Mouse (Mus musculus) midbrain, embryonic 11.5 days (tissue): ENCODE measurements around the gene Atf2. TPM values are rescaled to one million over a fixed set of nuclear protein-coding genes. Genes with fewer than 3 reads are reported as not detected.

Experiments
- ATAC-seq: fragments of 200-750 bp; cut with Nextera tagmentation; 2 replicates; pipeline ENCODE4 v1.8.0; 2017; ENCODE audit warnings: moderate TSS enrichment, moderate library complexity; ENCODE audit not compliant: low FRiP score
- DNase-seq: peaks from one replicate; pipeline ENCODE4 v3.0.0; 2015; ENCODE audit warnings: low spot score; ENCODE audit errors: missing footprints
- H3K27ac ChIP-seq: fragments of 300-500 bp; sonication (generic); 2 replicates; pipeline ENCODE4 v1.5.1; 2014; ENCODE audit warnings: low read depth, low read length
- H3K27me3 ChIP-seq: fragments of 300-500 bp; sonication (generic); 2 replicates; pipeline ENCODE4 v1.6.1; 2014; ENCODE audit warnings: mild to moderate bottlenecking, low read length, moderate library complexity, mixed read lengths; ENCODE audit not compliant: control insufficient read depth, insufficient read depth
- H3K36me3 ChIP-seq: fragments of 300-500 bp; sonication (generic); 2 replicates; pipeline ENCODE4 v1.6.1; 2014; ENCODE audit warnings: mild to moderate bottlenecking, low read length, moderate library complexity, mixed read lengths; ENCODE audit not compliant: control insufficient read depth, insufficient read depth
- H3K4me1 ChIP-seq: fragments of 300-500 bp; sonication (generic); 2 replicates; pipeline ENCODE4 v1.6.1; 2014; ENCODE audit warnings: low read length; ENCODE audit not compliant: control insufficient read depth, insufficient read depth
- H3K4me2 ChIP-seq: fragments of 300-500 bp; sonication (generic); 2 replicates; pipeline ENCODE4 v1.6.1; 2014; ENCODE audit warnings: mild to moderate bottlenecking, moderate library complexity
- H3K4me3 ChIP-seq: fragments of 300-500 bp; sonication (generic); 2 replicates; pipeline ENCODE4 v1.5.1; 2014; ENCODE audit warnings: low read depth, low read length
- H3K9ac ChIP-seq: fragments of 300-500 bp; sonication (generic); 2 replicates; pipeline ENCODE4 v1.6.1; 2014; ENCODE audit warnings: low read length
- H3K9me3 ChIP-seq: fragments of 300-500 bp; sonication (generic); 2 replicates; pipeline ENCODE4 v1.6.1; 2016; ENCODE audit warnings: low read length; ENCODE audit not compliant: control insufficient read depth
- WGBS: fragments of 180-500 bp; shearing (Covaris S2); extraction: QIAGEN DNeasy Blood & Tissue Kit; methylation state at CpG from one replicate; pipeline ENCODE4 v1.1.7; 2014; 5-methylcytosine and 5-hydroxymethylcytosine counted together
- polyA plus RNA-seq: library from polyadenylated mRNA; unstranded; fragments of >200 nt; fragmentation: Nextera tagmentation; extraction: Ambion mirVana; gene quantifications from 2 replicates; pipeline ENCODE4 v1.2.1, GENCODE M21; 2014

Gene Atf2
- polyA plus RNA-seq, 1 experiment from 2014 or later: 83.3 TPM

DNA sequence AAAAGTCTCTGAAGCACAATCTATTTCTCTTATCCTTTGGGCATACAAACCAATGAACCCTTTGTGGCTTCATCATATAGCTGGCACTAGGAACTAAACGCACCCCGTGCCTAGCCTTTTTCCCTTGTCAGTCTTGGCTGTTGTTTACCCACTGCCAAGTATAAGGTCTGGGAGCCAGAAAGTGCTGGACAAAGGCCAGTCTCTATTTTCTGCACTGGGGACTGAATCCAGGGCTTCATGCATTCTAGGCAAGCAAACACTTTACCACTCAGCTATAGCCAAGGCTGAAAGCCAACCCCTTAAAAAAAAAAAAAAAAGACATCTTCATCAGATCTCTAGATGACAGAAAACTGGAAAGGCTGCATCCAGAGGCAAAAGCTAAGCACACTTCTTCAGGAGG lies 102.1 kb downstream of the Atf2 start:
- Histone ChIP-seq H3K4me2 (no peak overlapping the region), H3K4me3 (no peak overlapping the region), H3K9me3 (no peaks in the 10 kb centered on the region), H3K4me1 (no peaks in the 10 kb centered on the region), H3K9ac (no peak overlapping the region), H3K36me3 (no peaks in the 10 kb centered on the region), H3K27ac (no peak overlapping the region), H3K27me3 (no peaks in the 10 kb centered on the region)
- 81% methylated on average over 2 of the region's 2 CpGs for WGBS
- no peak for DNase-seq
- ATAC-seq: no peak

DNA sequence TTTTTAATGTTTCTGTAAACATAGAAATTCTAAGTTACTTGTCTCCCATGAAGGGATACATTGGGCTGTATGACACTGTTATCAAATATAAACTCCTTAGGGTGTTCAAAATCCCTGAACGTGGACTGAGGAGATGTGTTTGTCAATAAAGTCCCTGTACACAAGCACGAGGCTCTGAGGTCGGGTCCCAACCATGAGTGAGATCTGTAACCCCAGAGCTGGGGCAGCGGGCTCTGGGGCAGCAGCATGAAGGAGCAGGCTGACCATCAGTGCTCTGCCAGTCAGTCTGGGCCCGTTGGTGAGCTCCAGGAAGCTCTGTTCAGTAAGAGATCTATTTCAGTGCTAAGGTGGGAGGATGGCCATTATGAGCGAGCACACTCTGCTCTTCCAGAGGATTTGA lies 104.0 kb downstream of the Atf2 start:
- H3K27ac ChIP-seq: no peak overlapping the region
- H3K36me3 ChIP-seq: no peaks in the 10 kb centered on the region
- no peaks in the 10 kb centered on the region for H3K4me1 ChIP-seq
- WGBS: 73% methylated on average over 6 of the region's 6 CpGs
- H3K4me2 ChIP-seq: no peak overlapping the region
- H3K9ac ChIP-seq: no peak overlapping the region
- ATAC-seq (no peak), DNase-seq (no peak)
- H3K4me3 ChIP-seq: no peak overlapping the region
- no peaks in the 10 kb centered on the region for H3K9me3 ChIP-seq
- no peaks in the 10 kb centered on the region for H3K27me3 ChIP-seq

DNA sequence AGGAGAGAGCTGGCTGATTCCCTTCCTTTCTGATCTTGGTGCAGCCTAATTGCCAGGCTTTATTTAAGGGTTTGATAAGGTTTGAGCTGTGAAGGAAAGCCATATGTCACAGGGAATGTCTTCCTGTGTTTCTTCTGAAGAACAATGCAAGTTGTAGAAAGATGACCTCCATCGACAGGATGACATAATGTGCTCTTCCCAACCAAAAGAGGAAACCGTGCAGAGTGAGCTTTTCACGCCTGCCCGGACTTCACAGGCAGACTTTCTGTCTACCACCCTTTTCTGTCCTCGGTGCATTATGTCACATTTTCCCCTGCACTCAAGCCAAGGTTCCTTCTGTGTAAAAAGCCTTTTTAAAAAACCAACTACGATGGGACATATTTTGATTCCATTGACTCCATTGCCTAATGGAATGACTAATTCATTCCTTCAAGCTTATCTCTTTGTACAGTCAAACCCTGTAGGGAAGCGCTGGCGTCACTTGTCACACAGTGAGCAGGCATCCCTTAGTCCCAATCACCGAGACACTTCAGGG lies 110.0 kb downstream of the Atf2 start:
- H3K27me3 ChIP-seq: no peaks in the 10 kb centered on the region
- no peak overlapping the region for H3K4me2 ChIP-seq
- DNase-seq (no peak), ATAC-seq (no peak)
- H3K9ac ChIP-seq: no peak overlapping the region
- no peak overlapping the region for H3K27ac ChIP-seq
- H3K4me3 ChIP-seq: no peak overlapping the region
- H3K4me1 ChIP-seq: no peaks in the 10 kb centered on the region
- no peaks in the 10 kb centered on the region for H3K36me3 ChIP-seq
- H3K9me3 ChIP-seq: no peaks in the 10 kb centered on the region
- 72% methylated on average over 9 of the region's 9 CpGs for WGBS

DNA sequence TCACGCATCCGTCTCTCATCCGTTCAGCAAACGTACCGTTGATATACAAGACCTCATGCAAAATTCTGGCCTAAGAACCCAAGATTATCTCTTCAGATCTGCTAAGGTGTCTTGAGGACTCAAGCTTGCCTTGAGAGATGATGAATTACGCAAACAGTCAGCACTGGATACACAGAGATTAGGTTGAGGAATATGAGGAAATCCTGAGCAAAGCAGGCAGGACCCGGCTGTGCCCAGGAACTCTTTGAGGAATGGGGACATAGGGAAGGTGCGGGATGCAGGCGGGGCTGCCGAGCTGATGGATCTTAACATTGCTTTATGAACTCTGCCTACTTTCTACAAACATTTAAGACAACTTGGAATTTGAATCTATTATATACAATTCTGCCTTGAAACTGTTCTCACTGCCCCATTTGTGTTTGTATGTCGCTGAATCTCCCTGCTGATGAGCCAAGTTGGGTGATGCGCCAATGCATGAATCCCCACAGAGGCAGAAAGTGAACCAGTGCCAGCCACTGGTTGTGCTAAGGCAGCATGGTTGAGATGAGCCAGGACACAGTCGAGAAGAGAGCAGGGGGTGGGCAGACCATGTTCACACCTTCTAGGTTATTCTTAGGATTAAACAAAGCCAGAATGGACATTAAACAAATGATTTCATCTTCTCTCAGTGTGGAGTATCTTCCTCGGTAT lies 112.0 kb downstream of the Atf2 start:
- H3K27ac ChIP-seq: no peak overlapping the region
- no peak for ATAC-seq
- H3K4me3 ChIP-seq: no peak overlapping the region
- no peaks in the 10 kb centered on the region for H3K4me1 ChIP-seq
- 82% methylated on average over 14 of the region's 14 CpGs for WGBS
- H3K36me3 ChIP-seq: no peaks in the 10 kb centered on the region
- DNase-seq: no peak
- H3K9me3 ChIP-seq: no peaks in the 10 kb centered on the region
- no peaks in the 10 kb centered on the region for H3K27me3 ChIP-seq
- no peak overlapping the region for H3K9ac ChIP-seq
- H3K4me2 ChIP-seq: no peak overlapping the region

DNA sequence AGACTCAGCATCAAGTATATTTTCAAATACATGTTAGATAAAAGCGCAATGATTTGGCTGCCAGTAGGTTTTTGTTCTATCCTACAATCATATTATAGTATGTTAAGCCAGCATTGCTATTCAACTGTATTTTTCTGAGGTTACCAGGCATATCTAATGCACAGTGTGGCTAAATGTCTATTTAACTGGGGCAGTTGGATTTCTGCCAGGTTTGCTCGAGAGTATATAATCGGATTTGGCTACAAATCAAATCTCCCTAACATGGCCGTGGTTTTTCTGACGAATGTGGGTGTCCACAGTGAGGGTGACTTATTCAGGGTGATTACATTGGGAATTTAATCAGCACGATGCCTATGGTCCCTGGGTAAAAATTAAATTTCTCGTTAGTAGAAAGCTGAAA lies 112.6 kb downstream of the Atf2 start:
- Histone ChIP-seq H3K4me3 (no peak overlapping the region), H3K4me2 (no peak overlapping the region), H3K36me3 (no peaks in the 10 kb centered on the region), H3K4me1 (no peaks in the 10 kb centered on the region), H3K9ac (no peak overlapping the region), H3K27ac (no peak overlapping the region), H3K9me3 (no peaks in the 10 kb centered on the region), H3K27me3 (no peaks in the 10 kb centered on the region)
- no peak for ATAC-seq
- no peak for DNase-seq
- WGBS: 71% methylated on average over 7 of the region's 7 CpGs

DNA sequence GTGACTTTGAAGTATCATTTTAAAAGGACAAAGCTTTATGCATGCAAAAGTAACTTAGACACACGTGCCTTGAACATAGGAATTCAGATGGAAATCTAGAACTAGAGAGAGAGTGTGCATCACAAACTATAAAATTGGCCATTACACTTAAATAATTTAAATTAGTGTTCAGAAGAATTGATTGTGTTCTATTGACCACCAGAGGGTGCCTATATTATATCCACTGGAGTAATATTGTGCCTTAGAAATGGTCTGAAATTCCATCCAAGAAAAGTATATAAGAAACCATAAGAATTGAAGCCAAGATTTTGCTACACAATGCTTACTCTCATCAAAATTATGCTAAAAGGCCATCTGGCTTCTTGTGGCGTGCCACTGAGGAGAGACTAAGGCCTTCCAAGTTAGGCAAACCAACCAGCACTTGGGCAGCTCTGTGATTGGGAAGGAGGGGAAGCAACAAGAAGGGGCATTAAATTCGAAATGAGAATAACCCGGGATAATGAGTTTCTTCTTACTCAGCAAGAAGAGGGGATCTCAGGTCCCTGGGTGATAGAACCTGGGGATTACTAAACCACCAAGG lies 113.3 kb downstream of the Atf2 start:
- H3K4me2 ChIP-seq: no peak overlapping the region
- 0 out of 2 replicates have a peak, but pooled peaks cover 2% of the 10 kb centered on the region for H3K4me1 ChIP-seq
- H3K27ac ChIP-seq: no peak overlapping the region
- H3K36me3 ChIP-seq: no peaks in the 10 kb centered on the region
- 77% methylated on average over 4 of the region's 4 CpGs for whole genome bisulfite sequencing
- H3K9me3 ChIP-seq: no peaks in the 10 kb centered on the region
- no peak overlapping the region for H3K4me3 ChIP-seq
- no peak for DNase-seq
- no peak overlapping the region for H3K9ac ChIP-seq
- ATAC-seq: no peak
- H3K27me3 ChIP-seq: no peaks in the 10 kb centered on the region

DNA sequence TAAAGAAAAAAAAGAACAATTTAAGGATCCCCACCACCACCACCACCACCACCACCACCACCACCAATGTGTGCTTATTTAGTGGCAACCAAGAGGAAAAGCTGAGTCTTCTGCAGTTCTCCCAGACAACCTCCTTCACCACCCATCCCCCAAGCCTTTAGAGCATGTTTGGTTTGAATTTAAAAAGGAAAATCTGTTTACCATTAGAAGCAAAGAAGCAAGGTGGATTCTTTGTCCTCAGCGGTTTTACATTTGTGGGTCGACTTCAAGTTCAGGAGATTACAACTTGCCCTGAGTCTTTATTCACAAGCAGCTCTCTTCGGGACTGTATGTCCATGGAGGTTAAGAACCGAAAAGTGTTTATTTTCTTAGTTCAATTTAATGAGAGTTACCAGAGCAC lies 115.5 kb downstream of the Atf2 start:
- Histone ChIP-seq H3K9me3 (no peaks in the 10 kb centered on the region), H3K27me3 (no peaks in the 10 kb centered on the region), H3K4me2 (no peak overlapping the region), H3K36me3 (no peaks in the 10 kb centered on the region), H3K4me1 (peaks cover 13% of the 10 kb centered on the region; the same call in 1 of the 2 replicates), H3K9ac (no peak overlapping the region), H3K27ac (no peak overlapping the region), H3K4me3 (no peak overlapping the region)
- DNase-seq (no peak), ATAC-seq (no peak)
- 22% methylated on average over 4 of the region's 4 CpGs for WGBS

DNA sequence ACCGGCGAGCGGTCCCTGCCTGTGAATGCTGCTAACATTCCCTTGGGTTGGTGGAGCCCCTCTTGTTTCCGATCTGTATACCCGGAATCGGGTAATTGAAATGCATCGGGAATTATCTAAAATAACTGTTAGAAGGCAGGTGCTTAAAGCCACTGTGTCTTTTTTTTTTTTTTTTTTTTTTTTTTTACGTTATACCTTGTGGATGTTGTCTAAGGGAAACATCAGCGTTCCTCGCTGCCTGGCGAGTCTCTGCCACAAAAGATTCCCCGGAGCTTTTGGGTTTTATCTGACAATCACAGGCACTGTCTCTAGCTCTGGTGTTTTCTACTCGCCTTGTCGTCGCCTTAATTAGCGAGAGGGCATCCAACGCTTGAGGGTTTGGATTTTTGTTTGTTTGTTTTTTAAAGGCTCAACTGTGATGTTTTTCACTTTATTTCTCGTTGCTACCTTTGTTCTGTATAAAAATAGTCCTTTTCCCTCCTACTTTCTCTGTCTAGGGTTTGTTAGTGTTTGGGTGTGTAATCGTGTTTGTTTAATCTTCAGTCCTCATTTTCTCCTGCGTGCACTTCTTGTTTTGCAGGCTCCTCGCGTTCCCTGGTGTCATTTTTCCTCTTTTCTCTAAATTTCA lies 116.6 kb downstream of the Atf2 start:
- DNase-seq: peak; percentile 93
- H3K36me3 ChIP-seq: no peaks in the 10 kb centered on the region
- ATAC-seq: peak; percentile 52
- under 1% methylated on average over 22 of the region's 22 CpGs for WGBS
- H3K27me3 ChIP-seq: no peaks in the 10 kb centered on the region
- H3K4me3 ChIP-seq: peak overlapping the region; percentile 93
- H3K4me1 ChIP-seq: peaks cover 13% of the 10 kb centered on the region; the same call in 1 of the 2 replicates
- H3K9ac ChIP-seq: peak overlapping the region; percentile 93
- H3K9me3 ChIP-seq: no peaks in the 10 kb centered on the region
- H3K4me2 ChIP-seq: peak overlapping the region; percentile 57
- H3K27ac ChIP-seq: peak overlapping the region; percentile 78
